Mouse (Mus musculus) layer of hippocampus, postnatal 14 days (tissue): ENCODE results near the gene Mon1a. TPM values are rescaled to one million over a fixed set of nuclear protein-coding genes. Genes with fewer than 3 reads are reported as not detected.

Source experiments
- DNase-seq, 2 experiments: peaks; one replicate each; pipeline ENCODE4 v3.0.0; 2021 to 2022; ENCODE audit warnings: low spot score in 2 of 2, mixed read lengths in 1 of 2
- long read RNA-seq, 2 experiments: library from polyadenylated mRNA; stranded (forward); transcript quantifications; one replicate each; pipeline ENCODE4 v2.0.0; 2021
- total RNA-seq, 2 experiments: library from RNA; stranded (reverse); gene quantifications; 2 replicates each; pipeline ENCODE4 v1.2.3; 2021

The Mon1a gene
- total RNA-seq = 10 to 100 TPM; 17.0 to 20.9 TPM
- long read RNA-seq, experiment 1, transcript Mon1a-201 (6 exons, 2,042 nt) = major isoform, 13 of 24 reads
- long read RNA-seq, experiment 1, partial matches to known transcripts = 5 of 24 reads
- long read RNA-seq, experiment 1, other reads (novel, unspliced or antisense) = 6 of 24 reads
- long read RNA-seq, experiment 2, transcript Mon1a-201 (6 exons, 2,042 nt) = major isoform, 18 of 26 reads
- long read RNA-seq, experiment 2, partial matches to known transcripts = 2 of 26 reads
- long read RNA-seq, experiment 2, other reads (novel, unspliced or antisense) = 6 of 26 reads

DNA sequence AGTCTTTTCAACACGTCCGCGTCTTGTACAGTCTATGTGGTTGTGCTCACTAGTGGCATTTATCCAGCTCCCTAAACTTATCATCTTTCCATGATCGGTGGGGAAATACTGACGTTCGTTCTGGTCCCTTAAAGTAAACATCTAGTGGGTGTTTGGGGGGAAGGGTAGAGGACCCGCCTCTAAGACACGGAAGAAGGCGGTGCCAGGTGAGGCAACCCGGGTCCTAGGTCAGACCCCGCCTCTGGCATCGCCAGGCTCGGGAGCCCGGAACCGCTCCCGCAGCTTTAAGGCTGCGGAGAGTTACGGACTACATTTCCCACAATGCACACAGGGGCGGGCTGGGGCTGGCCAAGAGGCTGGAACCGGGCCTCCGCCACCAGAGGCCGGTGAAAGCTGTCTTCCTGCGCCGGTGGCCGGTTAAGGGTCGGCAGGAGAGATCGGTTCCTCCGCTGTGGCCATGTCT lies at the start of gene Mon1a:
Gene Mon1a (plus strand): TSS at position 348 of the 463 bp plus-strand sequence.
- DNase-seq = peak; percentile 77 to 86

GRCm38 (mm10) chr9:107838869-107839268 lies 49.1 kb upstream of the Mon1a start:
- no peak for DNase-seq

GRCm38 (mm10) chr9:107842709-107843108 lies 45.2 kb upstream of the Mon1a start:
- no peak for DNase-seq

GRCm38 (mm10) chr9:107848922-107849321 lies 39.0 kb upstream of the Mon1a start:
- DNase-seq = no peak

DNA sequence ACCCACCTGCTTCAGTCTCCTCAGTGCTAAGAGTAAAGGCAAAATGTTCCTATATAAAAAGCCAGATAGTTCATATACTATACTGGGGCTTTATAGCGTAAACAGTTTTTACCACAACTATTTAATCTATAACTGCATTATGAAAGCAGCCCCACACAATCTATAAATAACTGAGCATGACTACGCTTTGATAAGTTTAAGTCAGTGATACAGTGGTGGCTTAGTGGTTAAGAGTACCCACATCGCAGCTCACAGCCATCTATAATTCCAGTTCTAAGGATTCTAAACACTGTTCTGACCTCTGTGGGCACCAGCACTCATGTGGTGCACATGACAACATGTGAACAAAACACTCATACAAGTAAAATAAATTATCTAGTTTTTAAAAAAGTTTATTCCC lies 29.6 kb upstream of the Mon1a start:
- DNase-seq = no peak

GRCm38 (mm10) chr9:107864493-107864892 lies 23.5 kb upstream of the Mon1a start:
- no peak for DNase-seq

DNA sequence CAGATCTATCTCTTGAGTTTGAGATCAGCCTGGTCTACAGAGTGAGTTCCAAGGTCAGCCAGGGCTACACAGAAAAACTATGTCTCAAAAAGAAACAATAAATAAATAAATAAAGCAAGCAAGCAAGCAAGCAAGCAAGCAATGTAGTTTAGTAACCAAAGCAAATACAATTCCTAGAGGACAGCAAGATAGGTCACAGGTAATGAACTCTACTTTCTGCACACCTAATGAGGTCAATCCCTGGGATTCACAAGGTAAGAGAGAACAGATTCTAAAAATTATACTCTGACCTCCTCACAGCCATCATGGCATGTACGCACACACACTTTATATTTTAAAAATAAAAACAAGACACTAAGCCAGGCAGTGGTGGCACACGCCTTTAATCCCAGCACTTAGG lies 21.9 kb upstream of the Mon1a start:
- no peak for DNase-seq

GRCm38 (mm10) chr9:107872350-107873098 lies 15.4 kb upstream of the Mon1a start:
- peak; percentile 93 to 97 for DNase-seq

DNA sequence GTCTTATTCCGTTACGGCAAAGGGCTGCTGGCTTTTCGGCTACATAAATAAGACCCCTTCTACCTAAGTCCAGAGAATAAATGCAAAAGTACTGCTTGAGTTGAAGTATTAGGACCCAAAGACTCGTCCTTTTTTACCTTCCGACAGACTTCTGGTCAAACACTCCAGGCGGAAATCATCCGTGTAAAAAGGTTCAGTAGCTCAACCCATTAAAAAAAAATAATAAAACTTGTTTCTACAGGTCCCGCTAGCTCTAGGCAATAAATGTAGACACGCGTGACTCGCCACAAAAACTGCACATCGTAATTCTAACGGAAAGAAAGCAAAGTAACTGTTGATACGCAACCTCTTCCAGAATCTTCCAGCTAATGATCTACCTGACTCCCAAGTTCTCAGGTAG lies 14.8 kb upstream of the Mon1a start, which contains the start of gene Rbm6:
Gene Rbm6 (minus strand): TSS at position 101 of the 400 bp plus-strand sequence.
- DNase-seq = no peak

GRCm38 (mm10) chr9:107880411-107880810 lies 7.5 kb upstream of the Mon1a start:
- DNase-seq = no peak

DNA sequence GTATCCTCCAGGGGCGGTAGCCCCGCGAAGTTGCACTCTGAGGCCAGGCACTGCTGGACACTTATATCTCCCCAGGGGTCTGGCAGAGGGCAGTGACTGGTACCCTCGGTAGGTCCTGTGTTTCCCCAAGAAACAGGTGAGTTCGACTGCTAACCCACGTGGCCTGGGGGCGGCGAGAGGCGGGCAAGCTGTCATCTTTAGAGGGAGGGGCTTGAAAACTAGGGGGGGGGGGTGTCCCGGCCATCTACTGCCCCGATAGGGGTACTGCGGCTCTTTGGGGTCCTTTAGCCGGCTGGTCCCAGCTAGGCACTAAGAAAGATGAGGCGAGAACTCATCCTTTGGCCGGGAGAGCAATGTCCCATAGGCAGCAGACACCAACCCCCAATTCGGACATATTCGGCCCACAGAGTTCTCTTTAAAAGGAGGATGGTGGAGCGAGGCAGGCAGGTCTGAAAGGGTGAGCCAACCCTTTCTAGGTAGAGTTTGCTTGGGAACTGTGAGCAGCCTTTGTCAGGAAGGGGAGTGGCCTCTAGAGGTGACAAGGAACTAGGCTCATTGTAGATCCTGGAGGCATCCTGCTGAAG lies 408 bp downstream of the Mon1a start:
- no peak for DNase-seq

- no peak for DNase-seq
These were observed 2.3 kb downstream of the Mon1a start for GRCm38 (mm10) chr9:107890260-107890659.

GRCm38 (mm10) chr9:107891023-107891422 lies 3.1 kb downstream of the Mon1a start:
- no peak for DNase-seq

GRCm38 (mm10) chr9:107898563-107898962 lies 10.6 kb downstream of the Mon1a start:
- DNase-seq = no peak

GRCm38 (mm10) chr9:107899855-107900254 lies 11.9 kb downstream of the Mon1a start:
- no peak for DNase-seq

DNA sequence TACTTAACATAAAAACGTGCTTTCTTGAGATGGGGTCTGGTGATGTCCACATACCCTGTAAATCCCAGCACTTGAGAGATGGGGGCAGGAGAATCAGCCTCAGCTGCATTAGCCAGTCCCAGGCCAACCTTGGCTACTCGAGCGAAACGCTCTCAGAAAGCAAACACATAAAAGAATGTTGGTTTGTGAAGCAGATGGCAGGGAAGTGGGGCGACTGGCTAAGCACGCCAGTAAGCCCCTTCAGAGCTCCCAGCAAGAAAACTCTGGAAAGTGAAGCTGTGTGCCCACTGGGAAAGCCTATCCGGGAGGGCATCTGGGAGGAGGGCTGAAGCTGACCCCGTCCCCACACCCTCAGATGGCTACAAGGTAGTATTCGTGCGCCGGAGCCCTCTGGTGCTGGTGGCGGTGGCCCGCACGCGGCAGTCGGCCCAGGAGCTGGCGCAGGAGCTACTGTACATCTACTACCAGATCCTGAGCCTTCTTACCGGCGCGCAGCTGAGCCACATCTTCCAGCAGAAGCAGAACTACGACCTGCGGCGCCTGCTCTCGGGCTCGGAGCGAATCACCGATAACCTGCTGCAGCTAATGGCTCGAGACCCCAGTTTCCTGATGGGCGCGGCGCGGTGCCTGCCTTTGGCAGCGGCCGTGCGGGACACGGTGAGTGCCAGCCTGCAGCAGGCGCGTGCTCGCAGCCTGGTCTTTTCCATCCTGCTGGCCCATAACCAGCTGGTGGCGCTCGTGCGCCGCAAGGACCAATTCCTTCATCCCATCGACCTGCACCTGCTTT lies 13.1 kb downstream of the Mon1a start:
- DNase-seq = peak; percentile 75 to 83

DNA sequence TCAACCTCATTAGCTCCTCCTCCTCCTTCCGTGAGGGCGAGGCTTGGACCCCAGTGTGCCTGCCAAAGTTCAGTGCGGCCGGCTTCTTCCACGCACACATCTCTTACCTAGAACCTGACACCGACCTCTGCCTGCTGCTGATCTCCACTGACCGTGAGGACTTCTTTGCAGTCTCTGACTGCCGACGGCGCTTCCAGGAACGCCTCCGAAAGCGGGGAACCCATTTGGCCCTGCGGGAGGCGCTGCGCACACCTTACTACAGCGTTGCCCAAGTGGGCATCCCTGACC lies 13.6 kb downstream of the Mon1a start:
- DNase-seq = no peak

- peak; percentile 91 to 93 for DNase-seq
These were observed 16.8 kb downstream of the Mon1a start for GRCm38 (mm10) chr9:107904726-107905125.

GRCm38 (mm10) chr9:107906252-107906966 lies 18.5 kb downstream of the Mon1a start, which contains the start of gene Mst1r:
Mst1r (plus strand) TSS chr9:107906873.
- no peak for DNase-seq

- no peak for DNase-seq
These were observed 19.2 kb downstream of the Mon1a start for GRCm38 (mm10) chr9:107906967-107907800.
